Mouse (Mus musculus): ENCODE measurements around the gene Srgap2. TPM values are rescaled to one million over a fixed set of nuclear protein-coding genes. Genes with fewer than 3 reads are reported as not detected.

Gene Srgap2
- total and polyA plus RNA-seq, 2 experiments from 2014 or later = 5.9 to 18.1 TPM

DNA sequence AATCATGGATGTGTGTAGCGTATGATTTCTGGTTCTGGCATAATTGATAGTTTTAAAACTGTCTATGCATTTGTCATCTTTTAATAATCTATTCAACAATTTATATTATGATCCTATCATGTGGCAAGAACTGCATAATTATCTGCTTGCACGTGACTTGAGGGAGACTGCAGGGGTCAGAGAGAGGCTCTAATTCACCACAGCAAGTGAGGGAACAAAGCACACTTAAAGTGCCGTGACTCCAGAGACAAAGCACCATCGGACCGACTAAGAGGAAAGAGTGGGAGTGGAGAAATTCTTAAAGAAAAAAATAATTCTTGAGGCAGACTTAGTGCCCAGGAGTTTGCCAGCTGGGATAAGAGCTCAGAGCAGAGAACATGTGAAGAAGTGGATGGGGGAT is 13.6 kb upstream of the Srgap2 start:
- TF ChIP-seq EP300 (IDR thresholded peaks at IDR 0.05; ENCODE audit: low read depth) (no peak), CTCF (IDR thresholded peaks at IDR 0.05; ENCODE audit: low read depth) (no peak)
- 71% methylated on average over 5 of the region's 5 CpGs for WGBS
- H3K4me2 ChIP-seq (ENCODE audit: low read depth, low read length) = no peak overlapping the region
- no peak overlapping the region for H3K9ac ChIP-seq (replicated peaks; ENCODE audit: low read depth, low read length)
- no peak overlapping the region for H3K27ac ChIP-seq (ENCODE audit: low read depth)
- no peaks in the 10 kb centered on the region for H3K27me3 ChIP-seq (ENCODE audit: control insufficient read depth, insufficient read depth, low read length)
- ATAC-seq (ENCODE audit: insufficient read depth, low read depth) (no peak), DNase-seq (ENCODE audit: low spot score) (no peak)
- no peaks in the 10 kb centered on the region for H3K4me1 ChIP-seq (ENCODE audit: control insufficient read depth, insufficient read depth)
- H3K9me3 ChIP-seq (replicated peaks; ENCODE audit: control insufficient read depth, low read length) = no peaks in the 10 kb centered on the region
- peaks cover 3% of the 10 kb centered on the region; the same call in 1 of the 2 replicates for H3K36me3 ChIP-seq (replicated peaks; ENCODE audit: control insufficient read depth, insufficient read depth, low read length)
- H3K4me3 ChIP-seq (ENCODE audit: low read depth, low read length) = no peak overlapping the region

GRCm38 (mm10) chr1:131539771-131540170 is 12.6 kb upstream of the Srgap2 start:
- no peaks in the 10 kb centered on the region for H3K4me1 ChIP-seq (ENCODE audit: control insufficient read depth, insufficient read depth)
- H3K27ac ChIP-seq (ENCODE audit: low read depth) = no peak overlapping the region
- no peaks in the 10 kb centered on the region for H3K27me3 ChIP-seq (ENCODE audit: control insufficient read depth, insufficient read depth, low read length)
- DNase-seq (ENCODE audit: low spot score) = no peak
- ATAC-seq (ENCODE audit: insufficient read depth, low read depth) = no peak
- WGBS = 73% methylated on average over 4 of the region's 4 CpGs
- peaks cover 11% of the 10 kb centered on the region for H3K36me3 ChIP-seq (replicated peaks; ENCODE audit: control insufficient read depth, insufficient read depth, low read length)
- no peak overlapping the region for H3K9ac ChIP-seq (replicated peaks; ENCODE audit: low read depth, low read length)
- H3K9me3 ChIP-seq (replicated peaks; ENCODE audit: control insufficient read depth, low read length) = no peaks in the 10 kb centered on the region
- TF ChIP-seq EP300 (IDR thresholded peaks at IDR 0.05; ENCODE audit: low read depth) (no peak), CTCF (IDR thresholded peaks at IDR 0.05; ENCODE audit: low read depth) (no peak)
- H3K4me3 ChIP-seq (ENCODE audit: low read depth, low read length) = no peak overlapping the region
- H3K4me2 ChIP-seq (ENCODE audit: low read depth, low read length) = no peak overlapping the region

GRCm38 (mm10) chr1:131528561-131529166 is 1.5 kb upstream of the Srgap2 start:
- no peak for ATAC-seq (ENCODE audit: insufficient read depth, low read depth)
- DNase-seq (ENCODE audit: low spot score) = no peak
- H3K4me1 ChIP-seq (ENCODE audit: control insufficient read depth, insufficient read depth) = peaks cover 27% of the 10 kb centered on the region
- H3K4me3 ChIP-seq (ENCODE audit: low read depth, low read length) = peak overlapping the region; percentile 72
- no peaks in the 10 kb centered on the region for H3K9me3 ChIP-seq (replicated peaks; ENCODE audit: control insufficient read depth, low read length)
- TF ChIP-seq EP300 (IDR thresholded peaks at IDR 0.05; ENCODE audit: low read depth) = no peak
- no peak for TF ChIP-seq CTCF (IDR thresholded peaks at IDR 0.05; ENCODE audit: low read depth)
- peak overlapping the region; percentile 58 for H3K9ac ChIP-seq (replicated peaks; ENCODE audit: low read depth, low read length)
- peak overlapping the region; percentile 77 for H3K27ac ChIP-seq (ENCODE audit: low read depth)
- H3K27me3 ChIP-seq (ENCODE audit: control insufficient read depth, insufficient read depth, low read length) = no peaks in the 10 kb centered on the region
- H3K4me2 ChIP-seq (ENCODE audit: low read depth, low read length) = peak overlapping the region; percentile 85
- WGBS = under 1% methylated on average over 9 of the region's 9 CpGs
- no peaks in the 10 kb centered on the region for H3K36me3 ChIP-seq (replicated peaks; ENCODE audit: control insufficient read depth, insufficient read depth, low read length)

DNA sequence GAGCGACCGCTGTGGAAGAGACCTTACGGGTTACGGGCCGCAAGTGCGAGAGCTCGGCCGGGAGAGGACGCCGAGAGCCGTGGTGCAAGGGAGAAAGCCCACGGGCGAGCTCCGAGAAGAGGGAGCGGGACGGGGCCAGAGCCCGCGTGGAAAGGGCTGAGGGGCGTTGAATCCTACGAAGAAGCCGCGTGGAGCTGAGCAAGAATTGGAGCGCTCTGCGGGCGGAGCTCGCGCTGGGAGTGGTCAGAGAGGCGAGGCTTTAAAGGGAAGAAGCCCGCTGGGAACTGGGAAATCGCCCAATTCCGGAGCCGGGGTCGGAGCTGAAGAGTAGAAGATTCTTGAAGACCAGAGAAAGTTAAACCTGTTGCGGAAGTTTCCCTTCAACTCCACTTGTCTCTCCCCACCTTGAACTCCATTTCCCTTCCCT is 942 bp upstream of the Srgap2 start:
- Histone ChIP-seq H3K4me2 (ENCODE audit: low read depth, low read length) (peak overlapping the region; percentile 85), H3K9ac (replicated peaks; ENCODE audit: low read depth, low read length) (peak overlapping the region; percentile 58), H3K36me3 (replicated peaks; ENCODE audit: control insufficient read depth, insufficient read depth, low read length) (no peaks in the 10 kb centered on the region), H3K4me3 (ENCODE audit: low read depth, low read length) (peak overlapping the region; percentile 72), H3K4me1 (ENCODE audit: control insufficient read depth, insufficient read depth) (peaks cover 33% of the 10 kb centered on the region), H3K27ac (ENCODE audit: low read depth) (peak overlapping the region; percentile 77), H3K9me3 (replicated peaks; ENCODE audit: control insufficient read depth, low read length) (no peaks in the 10 kb centered on the region), H3K27me3 (ENCODE audit: control insufficient read depth, insufficient read depth, low read length) (no peaks in the 10 kb centered on the region)
- TF ChIP-seq CTCF (IDR thresholded peaks at IDR 0.05; ENCODE audit: low read depth) = no peak
- TF ChIP-seq EP300 (IDR thresholded peaks at IDR 0.05; ENCODE audit: low read depth) = no peak
- WGBS = under 1% methylated on average over 34 of the region's 34 CpGs
- DNase-seq (ENCODE audit: low spot score) = peak; percentile 59
- ATAC-seq (ENCODE audit: insufficient read depth, low read depth) = no peak

- H3K4me1 ChIP-seq (ENCODE audit: control insufficient read depth, insufficient read depth) = peaks cover 43% of the 10 kb centered on the region
- WGBS = under 1% methylated on average over 78 of the region's 81 CpGs
Observed at GRCm38 (mm10) chr1:131526371-131527270, 531 bp downstream of the Srgap2 start.

More at GRCm38 (mm10) chr1:131526371-131527270, 531 bp downstream of the Srgap2 start:
- TF ChIP-seq CTCF (IDR thresholded peaks at IDR 0.05; ENCODE audit: low read depth) (peak; percentile 35), EP300 (IDR thresholded peaks at IDR 0.05; ENCODE audit: low read depth) (no peak)
- Histone ChIP-seq H3K9ac (replicated peaks; ENCODE audit: low read depth, low read length) (peak overlapping the region; percentile 78), H3K9me3 (replicated peaks; ENCODE audit: control insufficient read depth, low read length) (no peaks in the 10 kb centered on the region), H3K27ac (ENCODE audit: low read depth) (peak overlapping the region; percentile 96), H3K36me3 (replicated peaks; ENCODE audit: control insufficient read depth, insufficient read depth, low read length) (no peaks in the 10 kb centered on the region), H3K4me2 (ENCODE audit: low read depth, low read length) (peak overlapping the region; percentile 99), H3K27me3 (ENCODE audit: control insufficient read depth, insufficient read depth, low read length) (no peaks in the 10 kb centered on the region), H3K4me3 (ENCODE audit: low read depth, low read length) (peak overlapping the region; percentile 82)
- DNase-seq (ENCODE audit: low spot score) = peak; percentile 77
- ATAC-seq (ENCODE audit: insufficient read depth, low read depth) = peak; percentile 27
